Mouse (Mus musculus): ENCODE measurements around the gene Rnf145. TPM values are rescaled to one million over a fixed set of nuclear protein-coding genes. Genes with fewer than 3 reads are reported as not detected.
"Not testable (repeated sequence)": the region's sequence is repeated elsewhere in the genome, so short reads cannot be mapped to it uniquely, and the experiment has no call there.

Gene Rnf145
- polyA plus RNA-seq, 2 experiments, result 84.5 to 92.1 TPM

DNA sequence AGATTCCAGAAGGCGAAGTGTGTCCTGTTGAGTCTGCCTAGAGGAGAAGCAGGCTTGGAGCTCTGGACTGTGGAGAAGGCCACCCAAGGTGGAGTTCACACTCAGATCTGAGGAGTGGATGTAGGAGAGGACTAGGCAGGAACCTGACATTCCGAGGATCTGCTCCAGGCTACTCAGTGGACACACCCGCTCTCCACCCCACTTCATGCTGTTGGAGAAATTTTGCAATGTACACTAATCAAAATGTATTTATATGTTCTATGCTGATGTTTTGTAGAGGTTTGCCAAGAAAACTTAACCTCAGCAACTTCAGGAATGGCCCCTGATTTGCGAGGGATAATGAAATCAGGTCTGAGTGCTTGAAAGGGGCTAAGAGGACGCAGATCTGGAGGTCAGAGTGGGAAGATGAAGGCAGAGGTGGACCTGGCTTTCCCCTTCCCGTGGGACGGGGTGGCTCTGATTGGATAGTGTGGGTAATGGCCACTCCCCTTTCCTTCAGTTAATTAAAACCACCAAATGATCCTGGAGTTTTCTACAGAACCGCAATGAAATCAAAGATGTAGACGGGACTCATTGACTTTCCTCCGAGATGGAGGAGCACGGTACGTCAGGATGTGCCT is 45.6 kb downstream of the Rnf145 start:
- no peak overlapping the region for H3K4me2 ChIP-seq (replicated peaks; ENCODE audit: low read depth, low read length, severe bottlenecking)
- TF ChIP-seq POLR2A (IDR thresholded peaks at IDR 0.05; ENCODE audit: borderline replicate concordance, extremely low read depth, insufficient read depth, insufficient read length), result no peak
- DNase-seq (ENCODE audit: low spot score) (no peak), ATAC-seq (ENCODE audit: low FRiP score, low read depth) (no peak)
- H3K4me1 ChIP-seq (ENCODE audit: control insufficient read depth, insufficient read depth, low read length), result no peaks in the 10 kb centered on the region
- no peak overlapping the region for H3K9ac ChIP-seq (ENCODE audit: low read depth, low read length, severe bottlenecking)
- 86% methylated on average over 12 of the region's 12 CpGs for WGBS
- no peaks in the 10 kb centered on the region for H3K9me3 ChIP-seq (ENCODE audit: control insufficient read depth, low read length)
- peaks cover 71% of the 10 kb centered on the region for H3K36me3 ChIP-seq (ENCODE audit: control insufficient read depth, insufficient read depth, low read length)
- H3K27ac ChIP-seq (replicated peaks; ENCODE audit: low read depth, low read length), result no peak overlapping the region
- no peak overlapping the region for H3K4me3 ChIP-seq (replicated peaks; ENCODE audit: low read length)
- H3K27me3 ChIP-seq (ENCODE audit: control insufficient read depth, insufficient read depth, low read length), result no peaks in the 10 kb centered on the region

DNA sequence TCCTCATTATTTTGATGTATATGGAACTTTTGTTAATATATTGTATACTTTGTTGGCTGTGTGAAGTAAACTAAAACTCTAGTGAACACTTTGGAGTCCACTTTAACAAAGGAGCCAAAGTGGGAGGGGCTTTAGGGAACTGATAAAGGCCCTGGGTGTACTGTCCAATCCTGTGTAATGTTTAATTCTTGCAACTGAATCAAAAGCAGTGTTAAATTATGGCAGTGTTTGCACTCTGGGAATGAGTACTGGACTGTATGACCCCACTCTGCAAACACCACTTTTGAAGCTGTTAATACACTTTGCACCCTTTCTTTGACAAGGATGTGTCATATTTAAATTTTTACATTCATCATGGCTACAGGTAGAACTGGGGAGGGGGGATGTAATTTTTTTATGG is 46.2 kb downstream of the Rnf145 start:
- ATAC-seq (ENCODE audit: low FRiP score, low read depth), result no peak

DNA sequence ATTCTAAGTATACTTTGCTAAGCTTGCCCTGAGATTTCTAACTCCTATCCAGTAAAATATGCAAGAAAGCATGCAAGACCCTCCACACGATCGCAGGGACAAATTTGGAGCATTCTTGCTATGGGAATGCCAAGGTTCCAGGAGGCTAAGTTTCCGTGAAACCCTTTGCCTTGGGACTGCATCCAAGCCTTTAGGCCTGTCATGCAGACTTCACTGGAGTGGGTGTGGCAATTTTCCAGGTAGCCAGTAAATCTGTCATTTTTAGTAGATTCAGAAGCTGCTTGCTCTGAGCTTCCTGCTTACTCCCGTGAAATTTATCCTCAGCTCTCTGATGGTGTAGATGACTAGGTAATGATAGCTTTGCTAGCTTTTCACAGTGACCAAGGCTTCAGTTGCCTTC is 51.6 kb downstream of the Rnf145 start:
- whole genome bisulfite sequencing, result 78% methylated on average over 4 of the region's 4 CpGs
- H3K4me2 ChIP-seq (replicated peaks; ENCODE audit: low read depth, low read length, severe bottlenecking); H3K27me3 ChIP-seq (ENCODE audit: control insufficient read depth, insufficient read depth, low read length); H3K9ac ChIP-seq (ENCODE audit: low read depth, low read length, severe bottlenecking); H3K9me3 ChIP-seq (ENCODE audit: control insufficient read depth, low read length); H3K4me1 ChIP-seq (ENCODE audit: control insufficient read depth, insufficient read depth, low read length); H3K27ac ChIP-seq (replicated peaks; ENCODE audit: low read depth, low read length); H3K4me3 ChIP-seq (replicated peaks; ENCODE audit: low read length); ATAC-seq (ENCODE audit: low FRiP score, low read depth): not testable (repeated sequence)
- DNase-seq (ENCODE audit: low spot score), result peak; percentile 12
- peaks cover 23% of the 10 kb centered on the region for H3K36me3 ChIP-seq (ENCODE audit: control insufficient read depth, insufficient read depth, low read length)

More for the DNA sequence above, 46.2 kb downstream of the Rnf145 start:
- no peak for DNase-seq (ENCODE audit: low spot score)
- H3K4me2 ChIP-seq (replicated peaks; ENCODE audit: low read depth, low read length, severe bottlenecking), result no peak overlapping the region
- H3K4me1 ChIP-seq (ENCODE audit: control insufficient read depth, insufficient read depth, low read length), result no peaks in the 10 kb centered on the region
- no peaks in the 10 kb centered on the region for H3K9me3 ChIP-seq (ENCODE audit: control insufficient read depth, low read length)
- no peak overlapping the region for H3K9ac ChIP-seq (ENCODE audit: low read depth, low read length, severe bottlenecking)
- H3K27me3 ChIP-seq (ENCODE audit: control insufficient read depth, insufficient read depth, low read length), result no peaks in the 10 kb centered on the region
- TF ChIP-seq POLR2A (IDR thresholded peaks at IDR 0.05; ENCODE audit: borderline replicate concordance, extremely low read depth, insufficient read depth, insufficient read length), result no peak
- H3K4me3 ChIP-seq (replicated peaks; ENCODE audit: low read length), result no peak overlapping the region
- no peak overlapping the region for H3K27ac ChIP-seq (replicated peaks; ENCODE audit: low read depth, low read length)
- peaks cover 68% of the 10 kb centered on the region for H3K36me3 ChIP-seq (ENCODE audit: control insufficient read depth, insufficient read depth, low read length)

DNA sequence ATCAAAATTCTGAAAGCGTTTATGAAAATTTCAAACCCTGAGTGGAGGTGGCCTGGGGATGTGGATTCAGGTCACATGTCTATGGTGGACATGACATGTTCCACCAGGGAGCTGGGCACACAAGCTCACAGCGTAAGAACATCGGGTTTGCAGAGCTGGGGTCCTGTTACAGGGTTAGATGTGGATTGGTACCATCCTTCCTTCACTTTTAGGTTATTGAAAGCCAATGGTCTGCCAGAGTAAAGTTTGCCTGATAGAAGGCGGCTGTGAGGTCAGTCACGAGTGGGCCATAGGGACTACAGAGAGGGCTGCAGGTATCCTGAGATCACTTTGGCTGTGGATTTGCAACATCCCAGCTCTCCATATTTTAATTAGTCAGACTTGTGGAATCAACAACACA is 54.0 kb downstream of the Rnf145 start:
- no peak for DNase-seq (ENCODE audit: low spot score)
- H3K36me3 ChIP-seq (ENCODE audit: control insufficient read depth, insufficient read depth, low read length), result peaks cover 6% of the 10 kb centered on the region
- no peak for ATAC-seq (ENCODE audit: low FRiP score, low read depth)
- WGBS, result 95% methylated on average over 5 of the region's 5 CpGs
- H3K27me3 ChIP-seq (ENCODE audit: control insufficient read depth, insufficient read depth, low read length), result no peaks in the 10 kb centered on the region
- H3K4me3 ChIP-seq (replicated peaks; ENCODE audit: low read length), result no peak overlapping the region
- no peak overlapping the region for H3K9ac ChIP-seq (ENCODE audit: low read depth, low read length, severe bottlenecking)
- no peaks in the 10 kb centered on the region for H3K4me1 ChIP-seq (ENCODE audit: control insufficient read depth, insufficient read depth, low read length)
- no peak for TF ChIP-seq POLR2A (IDR thresholded peaks at IDR 0.05; ENCODE audit: borderline replicate concordance, extremely low read depth, insufficient read depth, insufficient read length)
- no peak overlapping the region for H3K4me2 ChIP-seq (replicated peaks; ENCODE audit: low read depth, low read length, severe bottlenecking)
- H3K9me3 ChIP-seq (ENCODE audit: control insufficient read depth, low read length), result no peaks in the 10 kb centered on the region
- H3K27ac ChIP-seq (replicated peaks; ENCODE audit: low read depth, low read length), result no peak overlapping the region

DNA sequence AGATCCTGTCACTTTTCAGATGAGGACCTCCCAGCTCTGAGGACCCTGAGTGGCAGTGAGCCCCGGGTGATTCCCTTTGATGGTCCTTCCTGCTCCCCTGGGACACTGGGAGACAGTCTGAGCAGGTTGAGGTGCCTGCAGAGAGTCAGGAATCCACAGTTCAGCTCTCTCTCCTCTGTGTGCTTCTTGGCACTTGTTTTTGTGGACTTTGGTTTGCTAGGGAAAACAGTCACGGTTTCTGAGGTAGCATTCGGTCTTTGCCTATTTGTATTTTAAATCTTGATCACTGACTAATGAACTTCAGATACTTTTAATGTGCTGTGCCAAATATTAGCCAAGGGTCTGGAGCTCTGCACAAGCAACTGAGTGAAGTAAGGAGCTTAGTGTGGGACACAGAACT is 54.6 kb downstream of the Rnf145 start:
- Histone ChIP-seq H3K36me3 (ENCODE audit: control insufficient read depth, insufficient read depth, low read length) (peaks cover 6% of the 10 kb centered on the region), H3K4me3 (replicated peaks; ENCODE audit: low read length) (no peak overlapping the region), H3K27me3 (ENCODE audit: control insufficient read depth, insufficient read depth, low read length) (no peaks in the 10 kb centered on the region), H3K4me1 (ENCODE audit: control insufficient read depth, insufficient read depth, low read length) (no peaks in the 10 kb centered on the region), H3K4me2 (replicated peaks; ENCODE audit: low read depth, low read length, severe bottlenecking) (no peak overlapping the region), H3K9ac (ENCODE audit: low read depth, low read length, severe bottlenecking) (no peak overlapping the region), H3K9me3 (ENCODE audit: control insufficient read depth, low read length) (no peaks in the 10 kb centered on the region), H3K27ac (replicated peaks; ENCODE audit: low read depth, low read length) (no peak overlapping the region)
- DNase-seq (ENCODE audit: low spot score), result no peak
- no peak for ATAC-seq (ENCODE audit: low FRiP score, low read depth)
- no peak for TF ChIP-seq POLR2A (IDR thresholded peaks at IDR 0.05; ENCODE audit: borderline replicate concordance, extremely low read depth, insufficient read depth, insufficient read length)
- WGBS, result 74% methylated on average over 3 of the region's 3 CpGs

DNA sequence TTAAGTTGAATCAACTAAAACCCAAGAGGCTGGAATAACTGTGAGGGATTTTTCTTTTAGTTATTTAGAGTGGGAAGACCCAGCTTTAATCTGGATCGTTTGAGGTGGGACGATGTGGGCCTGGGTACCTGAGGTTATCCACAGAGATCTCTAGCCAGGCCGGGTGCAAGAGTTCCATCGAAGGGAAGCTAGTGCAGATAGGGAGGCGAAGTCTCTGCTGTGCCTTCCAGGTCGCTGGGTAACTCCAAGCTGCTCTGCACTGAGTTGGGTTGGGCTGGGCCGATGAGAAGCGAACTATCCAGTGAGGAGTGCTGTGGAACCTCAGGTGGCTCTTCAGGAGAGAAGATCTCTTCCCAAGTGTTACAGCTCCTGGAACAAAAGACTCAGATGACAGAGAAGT is 55.6 kb downstream of the Rnf145 start:
- Histone ChIP-seq H3K27ac (replicated peaks; ENCODE audit: low read depth, low read length) (no peak overlapping the region), H3K36me3 (ENCODE audit: control insufficient read depth, insufficient read depth, low read length) (peaks cover 3% of the 10 kb centered on the region), H3K9ac (ENCODE audit: low read depth, low read length, severe bottlenecking) (no peak overlapping the region), H3K4me1 (ENCODE audit: control insufficient read depth, insufficient read depth, low read length) (no peaks in the 10 kb centered on the region), H3K9me3 (ENCODE audit: control insufficient read depth, low read length) (no peaks in the 10 kb centered on the region), H3K4me3 (replicated peaks; ENCODE audit: low read length) (no peak overlapping the region), H3K4me2 (replicated peaks; ENCODE audit: low read depth, low read length, severe bottlenecking) (no peak overlapping the region), H3K27me3 (ENCODE audit: control insufficient read depth, insufficient read depth, low read length) (no peaks in the 10 kb centered on the region)
- ATAC-seq (ENCODE audit: low FRiP score, low read depth) (no peak), DNase-seq (ENCODE audit: low spot score) (no peak)
- no peak for TF ChIP-seq POLR2A (IDR thresholded peaks at IDR 0.05; ENCODE audit: borderline replicate concordance, extremely low read depth, insufficient read depth, insufficient read length)
- WGBS, result 90% methylated on average over 8 of the region's 8 CpGs

All from limb, embryonic 14.5 days (tissue).